Mouse (Mus musculus): ENCODE data around the gene Hoxb1.

Hoxb1 gene

GRCm38 (mm10) chr11:96351312-96351711 is 14.2 kb upstream of the Hoxb1 start:
- DNase-seq: peak; percentile 68

- peak; percentile 83 for DNase-seq
Observed at GRCm38 (mm10) chr11:96351831-96352230, 13.7 kb upstream of the Hoxb1 start.

- peak; percentile 81 for DNase-seq
Observed at GRCm38 (mm10) chr11:96352691-96353521, 12.6 kb upstream of the Hoxb1 start.

- DNase-seq: peak; percentile 67
Observed at GRCm38 (mm10) chr11:96353522-96353841, 12.1 kb upstream of the Hoxb1 start.

GRCm38 (mm10) chr11:96353939-96354338 is 11.6 kb upstream of the Hoxb1 start:
- peak; percentile 61 for DNase-seq

- DNase-seq: peak; percentile 82
Observed at GRCm38 (mm10) chr11:96354376-96354775, 11.2 kb upstream of the Hoxb1 start.

GRCm38 (mm10) chr11:96354801-96355311 is 10.7 kb upstream of the Hoxb1 start:
- no peak for DNase-seq

GRCm38 (mm10) chr11:96363807-96364206 is 1.7 kb upstream of the Hoxb1 start:
- peak; percentile 43 for DNase-seq

- DNase-seq: peak; percentile 61
Observed at GRCm38 (mm10) chr11:96366092-96367041, 815 bp downstream of the Hoxb1 start.

- DNase-seq: no peak
Observed at GRCm38 (mm10) chr11:96367141-96367540, 1.6 kb downstream of the Hoxb1 start.

GRCm38 (mm10) chr11:96368686-96369085 is 3.1 kb downstream of the Hoxb1 start:
- no peak for DNase-seq

- no peak for DNase-seq
Observed at GRCm38 (mm10) chr11:96369140-96369539, 3.6 kb downstream of the Hoxb1 start.

GRCm38 (mm10) chr11:96371726-96372125 is 6.2 kb downstream of the Hoxb1 start:
- DNase-seq: no peak

- no peak for DNase-seq
Observed at GRCm38 (mm10) chr11:96372519-96372918, 7.0 kb downstream of the Hoxb1 start.

- no peak for DNase-seq
Observed at GRCm38 (mm10) chr11:96374810-96375209, 9.3 kb downstream of the Hoxb1 start.

GRCm38 (mm10) chr11:96383381-96383780 is 17.8 kb downstream of the Hoxb1 start:
- no peak for DNase-seq

- no peak for DNase-seq
Observed at GRCm38 (mm10) chr11:96387635-96388034, 22.1 kb downstream of the Hoxb1 start.

GRCm38 (mm10) chr11:96396772-96397626 is 31.4 kb downstream of the Hoxb1 start:
- peak; percentile 44 for DNase-seq

GRCm38 (mm10) chr11:96397806-96398335 is 32.3 kb downstream of the Hoxb1 start:
- DNase-seq: no peak

GRCm38 (mm10) chr11:96399923-96400322 is 34.4 kb downstream of the Hoxb1 start:
- DNase-seq: peak; percentile 42

GRCm38 (mm10) chr11:96404016-96404604 is 38.6 kb downstream of the Hoxb1 start:
- DNase-seq: peak; percentile 58

- no peak for DNase-seq
Observed at GRCm38 (mm10) chr11:96404831-96405230, 39.3 kb downstream of the Hoxb1 start.
